Mouse (Mus musculus): ENCODE results near the gene Il1b.

- TF ChIP-seq CTCF (IDR thresholded peaks at IDR 0.05; ENCODE audit: extremely low read depth, insufficient read depth, insufficient read length, insufficient replicate concordance) (no peak), POLR2A (IDR thresholded peaks at IDR 0.05; ENCODE audit: low read depth, low read length) (no peak)
Observed at GRCm38 (mm10) chr2:129403786-129404185, 32.8 kb upstream of the Il1b start.
